Mouse (Mus musculus): Measurements from ENCODE around the gene Dlgap5.

GRCm38 (mm10) chr14:47402735-47403134 is 15.5 kb downstream of the Dlgap5 start:
- TF ChIP-seq EP300 (IDR thresholded peaks at IDR 0.05; ENCODE audit: low read depth in 1 of 2, low read length in 2 of 2) (no peak), POLR2A (IDR thresholded peaks at IDR 0.05; ENCODE audit: control insufficient read depth in 1 of 2, insufficient read depth in 1 of 2, low read depth in 1 of 2, low read length in 2 of 2, poor library complexity in 1 of 2) (no peak)
